Mouse (Mus musculus) neural tube, embryonic 15.5 days (tissue): ENCODE data around the gene Stat3. TPM values are rescaled to one million over a fixed set of nuclear protein-coding genes. Genes with fewer than 3 reads are reported as not detected.
A peak's percentile ranks its signal among the peaks of the same experiment; 100 is the strongest.

Experiments
- ATAC-seq: fragments of 200-750 bp; cut with Nextera tagmentation; 2 replicates; pipeline ENCODE4 v1.8.0; 2017; ENCODE audit warnings: mild to moderate bottlenecking, moderate TSS enrichment, moderate library complexity; ENCODE audit not compliant: low FRiP score
- H3K27ac ChIP-seq: fragments of 300-500 bp; sonication (generic); replicated peaks from 2 replicates; pipeline ENCODE4 v1.5.1; 2015; ENCODE audit warnings: mild to moderate bottlenecking, inconsistent platforms
- H3K27me3 ChIP-seq: fragments of 300-500 bp; sonication (generic); replicated peaks from 2 replicates; pipeline ENCODE4 v1.6.1; 2015; ENCODE audit warnings: inconsistent platforms
- H3K36me3 ChIP-seq: fragments of 300-500 bp; sonication (generic); 2 replicates; pipeline ENCODE4 v1.6.1; 2015; ENCODE audit warnings: inconsistent platforms
- H3K4me1 ChIP-seq: fragments of 300-500 bp; sonication (generic); 2 replicates; pipeline ENCODE4 v1.6.1; 2015; ENCODE audit warnings: inconsistent platforms
- H3K4me2 ChIP-seq: fragments of 300-500 bp; sonication (generic); 2 replicates; pipeline ENCODE4 v1.6.1; 2015; ENCODE audit warnings: inconsistent platforms, mild to moderate bottlenecking, moderate library complexity
- H3K4me3 ChIP-seq: fragments of 300-500 bp; sonication (generic); replicated peaks from 2 replicates; pipeline ENCODE4 v1.5.1; 2015; ENCODE audit warnings: mild to moderate bottlenecking, inconsistent platforms
- H3K9ac ChIP-seq: fragments of 300-500 bp; sonication (generic); replicated peaks from 2 replicates; pipeline ENCODE4 v1.6.1; 2015; ENCODE audit warnings: mild to moderate bottlenecking, inconsistent platforms
- H3K9me3 ChIP-seq: fragments of 300-500 bp; sonication (generic); replicated peaks from 2 replicates; pipeline ENCODE4 v1.6.1; 2016; ENCODE audit warnings: inconsistent platforms
- WGBS: fragments of 180-500 bp; shearing (Covaris S2); methylation state at CpG from one replicate; pipeline ENCODE4 v1.1.7; 2015; ENCODE audit warnings: mixed read lengths; 5-methylcytosine and 5-hydroxymethylcytosine counted together
- polyA plus RNA-seq: library from polyadenylated mRNA; unstranded; fragments of >200 nt; fragmentation: Nextera tagmentation; extraction: Ambion mirVana; gene quantifications from 2 replicates; pipeline ENCODE4 v1.2.1, GENCODE M21; 2015

The Stat3 gene
- polyA plus RNA-seq, 1 experiment from 2014 or later = 57.9 TPM

DNA sequence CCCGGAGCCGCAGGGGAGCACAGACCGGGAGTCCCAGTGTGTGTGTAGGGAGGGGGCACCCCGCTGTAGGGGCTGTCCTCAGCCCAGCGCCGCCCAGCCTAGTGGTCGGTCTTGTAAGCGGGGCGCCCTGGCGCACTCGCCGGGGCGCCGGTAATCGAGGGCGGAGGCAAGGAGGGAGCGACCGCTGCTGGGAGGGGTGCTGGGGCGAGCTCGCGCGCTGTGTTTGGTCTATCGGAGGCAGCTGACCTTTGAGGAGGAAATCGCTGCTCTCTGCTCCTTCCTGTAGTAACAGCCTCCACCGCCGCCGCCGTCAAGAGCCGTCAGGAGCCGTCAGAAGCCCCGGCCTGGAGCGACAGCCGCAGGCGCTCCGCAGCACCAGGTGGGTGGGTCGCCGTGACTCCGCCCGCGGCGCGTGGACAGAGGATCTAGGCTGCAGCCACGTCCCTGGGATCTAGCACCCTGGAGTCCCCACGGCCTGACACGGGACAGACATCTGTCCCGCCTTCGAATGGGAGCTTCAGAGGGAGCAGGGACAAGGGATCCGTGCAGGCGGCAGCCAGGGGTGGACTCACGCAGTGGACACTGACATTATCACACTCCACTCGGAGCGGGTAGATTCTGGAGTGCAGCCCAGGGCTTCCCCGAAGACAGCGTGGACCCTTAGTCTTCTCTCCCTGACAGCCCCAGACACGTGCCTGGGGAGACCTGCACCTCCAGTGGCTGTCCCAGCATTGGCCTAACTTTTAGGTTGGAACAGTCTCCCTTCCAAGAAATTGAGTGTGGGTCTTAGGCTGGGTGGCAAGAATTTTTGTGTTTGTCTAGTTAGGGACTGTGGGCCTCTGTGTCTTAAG, 78.9 kb downstream of the Stat3 start:
- peaks cover 57% of the 10 kb centered on the region for H3K27me3 ChIP-seq
- 3% methylated on average over 54 of the region's 55 CpGs for WGBS
- ATAC-seq = peak; percentile 66
- no peaks in the 10 kb centered on the region for H3K9me3 ChIP-seq
- H3K4me3 ChIP-seq = peak overlapping the region; percentile 46
- H3K4me2 ChIP-seq = peak overlapping the region; percentile 68
- H3K9ac ChIP-seq = peak overlapping the region; percentile 47
- no peak overlapping the region for H3K27ac ChIP-seq
- H3K4me1 ChIP-seq = peaks cover 10% of the 10 kb centered on the region
- H3K36me3 ChIP-seq = no peaks in the 10 kb centered on the region

DNA sequence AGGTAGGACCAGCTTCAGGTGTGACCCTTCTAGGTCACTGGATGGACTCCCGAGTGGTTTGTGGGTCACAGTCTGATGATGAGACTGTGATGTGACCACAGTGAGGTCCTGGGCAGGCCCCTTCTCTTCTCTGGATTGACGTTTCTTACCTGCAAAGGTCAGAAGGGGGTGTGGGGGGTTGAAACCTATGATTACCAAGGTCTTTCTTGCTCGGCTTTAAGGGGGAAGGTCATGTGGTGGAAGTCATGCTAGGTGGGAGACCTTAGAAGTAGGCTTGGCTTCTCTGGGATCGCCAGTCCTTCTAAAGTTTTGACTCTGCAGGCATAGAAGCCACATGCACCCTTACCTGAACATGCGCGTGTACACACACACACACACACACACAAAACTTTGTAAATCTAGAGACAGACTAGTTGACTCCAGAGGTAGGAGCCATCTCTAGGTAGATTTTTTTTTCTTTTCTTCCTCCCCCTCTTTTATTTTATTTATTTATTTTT, 79.7 kb downstream of the Stat3 start:
- WGBS = 47% methylated on average over 6 of the region's 6 CpGs
- H3K4me1 ChIP-seq = peaks cover 10% of the 10 kb centered on the region
- peak overlapping the region; percentile 68 for H3K4me2 ChIP-seq
- no peak for ATAC-seq
- H3K4me3 ChIP-seq = peak overlapping the region; percentile 46
- H3K9ac ChIP-seq = no peak overlapping the region
- H3K36me3 ChIP-seq = no peaks in the 10 kb centered on the region
- H3K27me3 ChIP-seq = peaks cover 60% of the 10 kb centered on the region
- no peaks in the 10 kb centered on the region for H3K9me3 ChIP-seq
- H3K27ac ChIP-seq = no peak overlapping the region

DNA sequence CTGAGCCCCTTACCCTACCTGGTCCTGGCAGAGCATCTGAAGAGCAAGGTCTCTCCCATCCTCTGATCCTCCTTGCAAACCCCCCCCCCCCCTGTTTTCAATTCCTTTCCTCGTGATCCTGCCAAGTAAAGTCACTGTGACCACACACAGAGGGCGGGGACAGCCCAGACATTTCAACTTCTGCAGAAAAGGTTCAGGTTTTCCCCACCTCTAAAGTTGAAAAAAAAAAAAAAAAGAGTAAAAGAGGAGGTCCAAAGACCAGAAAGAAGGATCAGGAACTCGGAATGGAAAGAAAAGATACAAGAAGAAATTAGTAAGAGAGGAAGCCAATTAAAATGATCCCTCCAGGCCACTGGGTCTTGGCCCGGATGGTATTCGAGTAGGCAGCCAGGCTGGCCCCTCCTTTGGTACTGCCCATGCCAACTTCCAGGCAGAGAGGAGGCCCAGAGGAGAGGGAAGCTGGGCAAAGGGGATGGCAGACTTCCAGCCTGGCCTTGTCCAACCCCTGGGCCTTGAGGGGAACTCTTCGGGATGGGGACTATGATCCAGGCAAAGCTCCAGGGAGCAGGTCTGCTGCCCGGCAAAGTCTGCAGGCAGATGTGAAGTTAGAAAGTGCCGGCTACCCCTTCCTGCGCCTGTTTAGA, 80.3 kb downstream of the Stat3 start, which contains the start of gene Stat5a:
Gene Stat5a, plus strand, starts transcription at position 417 of the 644 bp plus-strand sequence.
- peak within 1 kb of the TSS; percentile 46 for H3K4me3 ChIP-seq
- H3K4me1 ChIP-seq = peaks cover 10% of the 10 kb centered on the region
- H3K9me3 ChIP-seq = no peaks in the 10 kb centered on the region
- H3K27ac ChIP-seq = no peak within 1 kb of the TSS
- WGBS = 59% methylated on average over 9 of the region's 9 CpGs
- no peak for ATAC-seq
- no peaks in the 10 kb centered on the region for H3K36me3 ChIP-seq
- peak within 1 kb of the TSS; percentile 47 for H3K9ac ChIP-seq
- H3K27me3 ChIP-seq = peaks cover 60% of the 10 kb centered on the region
- H3K4me2 ChIP-seq = peak within 1 kb of the TSS; percentile 68

DNA sequence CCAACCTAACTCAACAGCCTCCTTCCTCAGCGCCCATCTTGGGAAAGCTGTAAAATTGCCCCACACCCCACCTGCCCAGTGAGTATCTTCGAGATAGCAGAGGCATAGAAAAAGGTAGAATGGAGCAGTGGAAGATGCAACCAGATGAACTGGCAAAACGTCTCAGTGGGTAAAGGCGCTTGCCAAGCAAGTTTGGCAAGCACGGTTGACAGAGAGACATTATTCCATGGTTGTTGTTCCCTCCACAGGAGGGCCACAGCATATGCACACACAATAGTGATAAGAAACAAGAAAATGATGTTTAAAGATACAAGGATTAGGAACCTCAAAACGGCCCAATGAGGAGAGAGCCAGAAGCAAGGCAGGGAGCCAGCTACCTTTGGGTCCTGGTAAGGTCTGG, 81.4 kb downstream of the Stat3 start:
- 71% methylated on average over 6 of the region's 6 CpGs for WGBS
- Histone ChIP-seq H3K36me3 (no peaks in the 10 kb centered on the region), H3K9ac (no peak overlapping the region), H3K4me3 (no peak overlapping the region), H3K27me3 (peaks cover 62% of the 10 kb centered on the region), H3K4me1 (peaks cover 10% of the 10 kb centered on the region), H3K9me3 (no peaks in the 10 kb centered on the region), H3K4me2 (no peak overlapping the region), H3K27ac (no peak overlapping the region)
- no peak for ATAC-seq

DNA sequence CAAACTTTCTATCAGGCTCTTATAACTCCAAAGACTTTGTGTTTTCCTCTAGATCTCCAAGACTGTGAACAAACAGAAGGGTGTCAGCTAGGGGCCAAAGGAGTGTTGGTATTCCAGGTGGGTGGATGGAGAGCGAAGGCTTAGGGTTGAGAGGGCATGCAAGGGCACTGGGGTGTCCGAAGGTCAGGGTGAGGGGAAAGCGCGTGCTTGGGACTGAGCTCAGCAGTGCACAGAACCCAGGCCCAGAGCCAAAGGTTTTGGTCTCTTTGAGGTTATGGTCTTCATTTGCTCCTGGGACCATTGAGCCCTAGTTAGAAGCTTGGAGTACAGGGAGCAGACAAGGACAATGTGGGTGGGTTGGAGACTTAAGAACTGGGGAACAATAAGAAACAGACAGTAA, 84.2 kb downstream of the Stat3 start:
- ATAC-seq = no peak
- Histone ChIP-seq H3K9me3 (no peaks in the 10 kb centered on the region), H3K9ac (no peak overlapping the region), H3K4me2 (no peak overlapping the region), H3K4me1 (peaks cover 15% of the 10 kb centered on the region), H3K27ac (no peak overlapping the region), H3K27me3 (peaks cover 37% of the 10 kb centered on the region), H3K36me3 (no peaks in the 10 kb centered on the region), H3K4me3 (no peak overlapping the region)
- 88% methylated on average over 4 of the region's 4 CpGs for WGBS

DNA sequence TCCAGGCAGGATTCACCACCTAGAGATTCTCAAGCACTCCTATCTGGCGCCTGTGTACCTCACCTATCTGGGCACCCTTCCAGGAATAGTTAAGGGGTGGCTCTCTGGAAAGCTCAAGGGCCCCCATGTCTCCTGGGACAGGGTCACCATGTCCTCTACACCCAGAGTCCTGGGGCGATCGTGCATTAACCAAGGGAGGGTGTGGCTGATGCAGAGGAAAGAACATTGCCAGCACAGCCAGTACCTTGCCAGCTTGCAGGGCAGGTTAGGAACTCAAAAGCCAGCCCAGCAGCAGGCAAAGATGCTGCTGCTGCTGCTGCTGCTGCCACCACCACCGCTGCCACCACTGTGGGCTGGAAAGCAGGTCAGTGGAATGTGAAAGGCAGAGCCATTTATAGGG, 85.1 kb downstream of the Stat3 start:
- H3K27me3 ChIP-seq = peaks cover 30% of the 10 kb centered on the region
- H3K36me3 ChIP-seq = no peaks in the 10 kb centered on the region
- no peak for ATAC-seq
- H3K27ac ChIP-seq = no peak overlapping the region
- no peaks in the 10 kb centered on the region for H3K9me3 ChIP-seq
- no peak overlapping the region for H3K4me3 ChIP-seq
- H3K4me2 ChIP-seq = no peak overlapping the region
- H3K4me1 ChIP-seq = peaks cover 12% of the 10 kb centered on the region
- H3K9ac ChIP-seq = no peak overlapping the region
- WGBS = 60% methylated on average over 4 of the region's 4 CpGs

DNA sequence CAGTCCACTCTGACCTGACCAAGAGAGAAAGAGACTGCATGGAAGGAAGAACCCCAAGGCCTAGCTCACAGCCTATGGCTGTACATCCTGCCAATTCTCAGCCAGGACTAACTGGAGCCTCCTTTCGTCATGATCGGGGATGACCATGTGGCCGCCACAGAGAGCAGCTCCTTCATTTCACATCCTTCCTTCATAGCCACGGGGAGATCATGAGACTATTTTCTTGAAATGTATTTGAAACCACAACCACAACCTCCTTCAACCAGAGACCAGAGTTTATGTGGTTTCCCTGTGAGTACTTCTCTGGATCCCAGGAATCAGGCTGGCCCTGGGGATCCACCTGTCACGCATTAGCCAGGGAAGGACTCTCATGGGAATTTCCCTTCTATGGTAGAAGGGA, 86.3 kb downstream of the Stat3 start:
- Histone ChIP-seq H3K4me2 (no peak overlapping the region), H3K4me3 (no peak overlapping the region), H3K27ac (no peak overlapping the region), H3K9me3 (no peaks in the 10 kb centered on the region), H3K9ac (no peak overlapping the region), H3K27me3 (peaks cover 17% of the 10 kb centered on the region; the same call in 1 of the 2 replicates), H3K4me1 (peaks cover 23% of the 10 kb centered on the region), H3K36me3 (no peaks in the 10 kb centered on the region)
- ATAC-seq = no peak
- WGBS = 85% methylated on average over 5 of the region's 5 CpGs

DNA sequence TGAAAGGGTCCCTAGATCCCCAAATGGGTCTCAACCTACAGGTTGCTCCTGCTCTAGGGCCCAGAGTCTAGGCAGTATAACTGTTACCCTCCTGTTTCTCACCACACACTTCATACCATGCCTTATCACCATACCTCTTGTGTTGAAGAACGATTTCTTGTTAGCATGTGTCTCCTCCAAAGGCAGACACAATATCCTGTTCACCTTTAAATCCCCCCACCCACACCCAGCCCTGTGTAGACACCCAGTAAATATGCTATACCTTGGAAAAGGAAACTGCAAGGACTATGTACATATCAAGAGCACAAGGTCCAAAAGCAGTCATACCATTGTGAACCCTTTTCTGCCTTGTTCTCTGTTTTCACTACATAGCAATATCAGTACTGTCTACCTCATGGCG, 87.3 kb downstream of the Stat3 start:
- Histone ChIP-seq H3K4me3 (no peak overlapping the region), H3K36me3 (no peaks in the 10 kb centered on the region), H3K9ac (no peak overlapping the region), H3K4me2 (no peak overlapping the region), H3K27ac (no peak overlapping the region), H3K27me3 (peaks cover 12% of the 10 kb centered on the region; the same call in 1 of the 2 replicates), H3K9me3 (no peaks in the 10 kb centered on the region), H3K4me1 (peaks cover 28% of the 10 kb centered on the region)
- WGBS = 93% methylated on average over 2 of the region's 2 CpGs
- ATAC-seq = no peak

DNA sequence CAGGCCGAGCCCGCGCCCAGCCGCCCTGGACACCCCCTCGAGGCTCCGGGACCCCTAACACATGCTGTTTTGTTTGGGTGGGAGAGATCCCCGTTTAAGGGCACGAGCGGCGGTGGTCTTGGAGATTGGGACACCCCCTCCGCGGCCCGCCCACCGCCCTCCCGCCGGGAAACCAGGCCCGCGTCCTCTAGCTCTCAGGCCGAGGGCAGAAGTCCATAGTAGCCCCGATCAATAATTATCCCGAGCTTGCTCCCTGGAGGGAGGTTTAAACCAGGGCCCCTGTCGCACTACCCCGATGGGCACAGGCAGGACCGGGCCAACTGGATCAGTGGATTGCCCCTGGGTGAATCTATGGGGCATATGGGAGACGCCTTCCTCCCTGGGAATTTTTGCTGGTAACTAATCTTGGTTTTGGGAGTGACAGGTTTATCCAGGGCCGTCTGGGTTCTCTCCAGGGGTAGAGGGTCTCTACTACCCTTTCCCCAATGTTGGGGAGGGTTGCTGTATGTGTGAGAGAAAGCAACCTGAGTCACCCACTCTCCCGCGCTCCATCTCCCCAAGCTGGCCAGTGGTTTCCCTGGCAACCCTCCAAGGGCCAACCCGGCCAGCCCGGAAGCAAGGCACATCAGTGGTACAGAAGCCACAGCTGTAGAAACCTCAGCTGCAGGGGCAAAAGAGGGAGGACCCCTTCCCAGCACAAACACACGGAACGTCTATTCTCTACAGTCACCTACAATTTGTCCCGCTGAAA, 88.4 kb downstream of the Stat3 start:
- Histone ChIP-seq H3K27ac (peak overlapping the region; percentile 88), H3K9ac (peak overlapping the region; percentile 93), H3K4me3 (peak overlapping the region; percentile 90), H3K27me3 (peaks cover 12% of the 10 kb centered on the region; the same call in 1 of the 2 replicates), H3K9me3 (no peaks in the 10 kb centered on the region), H3K4me1 (peaks cover 28% of the 10 kb centered on the region), H3K4me2 (peak overlapping the region; percentile 82), H3K36me3 (no peaks in the 10 kb centered on the region)
- peak; percentile 49 for ATAC-seq
- 2% methylated on average over 32 of the region's 33 CpGs for WGBS

DNA sequence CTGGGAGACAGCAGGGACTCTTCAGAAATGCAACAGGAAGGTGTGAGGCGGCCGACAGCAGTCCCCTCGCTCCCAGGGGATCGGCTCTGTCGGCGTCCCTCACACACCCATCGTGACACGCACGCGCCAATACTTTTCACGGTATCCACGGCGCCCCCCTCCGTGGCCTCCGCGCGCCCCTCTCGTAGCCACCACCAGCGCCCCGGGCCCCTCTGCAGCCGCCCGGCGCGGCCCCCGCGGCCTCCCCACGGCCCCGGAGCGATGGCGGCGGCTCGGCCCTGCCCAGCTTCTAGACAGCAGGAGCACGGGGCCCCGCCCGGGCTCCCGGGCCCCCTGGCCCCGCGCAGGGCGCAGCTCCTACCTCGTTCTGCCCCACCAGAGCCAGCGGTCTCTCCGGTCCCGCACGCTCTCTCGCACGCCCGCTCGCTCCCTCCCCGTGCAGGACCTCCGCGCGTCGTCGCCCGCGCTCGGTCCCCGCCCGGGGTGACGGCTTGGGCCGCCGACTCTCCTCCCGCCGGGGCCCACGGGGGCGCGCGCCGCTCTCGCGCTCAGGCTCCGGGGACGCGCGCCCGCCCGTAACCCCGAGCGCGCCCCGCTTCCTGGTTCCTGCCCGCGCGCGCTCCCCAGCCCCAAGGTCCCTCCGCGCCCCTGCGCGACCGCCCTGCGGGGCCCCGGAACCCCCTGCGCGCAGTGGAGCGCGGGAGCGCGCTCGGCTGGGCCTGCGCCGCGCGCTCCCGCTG, 89.1 kb downstream of the Stat3 start, which contains the start of gene Stat5b:
Gene Stat5b, minus strand, starts transcription at position 687 of the 740 bp plus-strand sequence.
- Histone ChIP-seq H3K4me1 (peaks cover 28% of the 10 kb centered on the region), H3K27ac (peak within 1 kb of the TSS; percentile 88), H3K4me3 (peak within 1 kb of the TSS; percentile 90), H3K36me3 (no peaks in the 10 kb centered on the region), H3K9ac (peak within 1 kb of the TSS; percentile 93), H3K9me3 (no peaks in the 10 kb centered on the region), H3K27me3 (peaks cover 6% of the 10 kb centered on the region; the same call in 1 of the 2 replicates), H3K4me2 (peak within 1 kb of the TSS; percentile 82)
- ATAC-seq = peak; percentile 87
- WGBS = under 1% methylated on average over 86 of the region's 104 CpGs
